Mouse (Mus musculus) bone marrow, adult 2 months (tissue): ENCODE measurements at regions not wholly inside any gene's neighbourhood (a gene's known extent, or its start where the extent isn't known, plus 50 kb on each side); places are given as distances from the start of the nearest gene placed in this dataset.

ENCODE experiments used
- CTCF ChIP-seq: fragments of 200-500 bp; IDR thresholded peaks from 2 replicates; pipeline ENCODE4 v1.5.1; 2011; ENCODE audit warnings: low read length, control low read depth; ENCODE audit not compliant: control insufficient read depth, insufficient read depth
- POLR2A ChIP-seq: fragments of 200-500 bp; IDR thresholded peaks from 2 replicates; pipeline ENCODE4 v1.6.1; 2011; ENCODE audit warnings: low read depth, mild to moderate bottlenecking, control low read depth, low read length, borderline replicate concordance; ENCODE audit not compliant: control insufficient read depth

DNA sequence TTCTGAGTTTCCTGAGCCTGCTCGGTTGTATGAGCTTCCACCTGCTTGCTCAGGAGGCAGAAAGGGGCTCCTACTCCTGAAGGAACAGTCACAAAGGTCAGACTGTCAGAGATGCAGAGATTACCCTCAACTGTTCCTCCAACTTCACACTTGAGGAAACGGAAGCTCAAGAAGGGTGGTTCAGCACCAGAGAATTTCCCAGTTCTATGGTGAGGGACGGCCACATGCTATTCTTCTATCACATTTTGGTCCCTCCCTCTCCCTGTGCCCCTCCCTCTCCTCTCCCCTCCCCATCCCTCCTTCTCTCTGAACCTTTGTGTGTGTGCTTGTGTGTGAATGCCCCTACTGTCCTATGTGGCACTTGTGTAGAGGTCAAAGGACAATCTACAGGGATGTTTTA is 386.0 kb downstream of the Rps24 start:
- TF ChIP-seq CTCF, result no peak
- TF ChIP-seq POLR2A, result no peak
